In the genomic region with DNA sequence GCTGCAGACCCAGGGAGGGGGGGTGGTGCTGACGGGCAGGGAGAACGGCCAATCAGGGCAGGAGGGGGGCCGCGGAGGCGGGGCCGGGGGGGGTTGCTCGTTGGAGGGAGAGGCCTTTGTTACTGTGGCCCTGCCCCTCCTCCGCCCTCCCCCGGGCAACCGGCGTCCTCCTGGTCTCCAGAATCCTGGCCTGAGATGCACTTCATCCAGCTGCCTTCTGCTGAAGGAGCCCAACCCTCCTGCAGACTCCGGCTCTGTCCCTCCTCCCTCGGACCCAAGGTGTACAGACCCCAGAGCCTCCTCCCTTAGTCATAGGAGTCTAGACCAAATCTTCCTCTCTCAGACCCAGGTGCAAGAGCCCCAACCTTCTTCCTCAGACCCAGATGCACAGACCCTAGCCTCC, we compare ENCODE assay signal across 9 mouse cellular contexts. TPM values are rescaled to one million over a fixed set of nuclear protein-coding genes. Genes with fewer than 3 reads are reported as not detected.
DNase-seq lines count a peak whose midpoint lies in the region; ATAC-seq and TF ChIP-seq lines count a peak whose summit lies in the region.
"Had no signal": no experiment of that assay in that cellular context is flagged by ENCODE, and none has a peak within 500 bp of the region (broad histone marks: within the 10 kb centered on the region; RNA-seq: fewer than 3 reads in every experiment).

No protein-coding gene starts in this region.

- H3K9ac ChIP-seq in CH12.LX (ENCODE audit: insufficient read depth, low read depth) = no peak overlapping the region
- peak overlapping the region; percentile 86 for H3K9ac ChIP-seq in midbrain, embryonic 11.5 days (ENCODE audit: low read length)

- H3K27me3 ChIP-seq in CH12.LX (replicated peaks) = peaks cover 80% of the 10 kb centered on the region
- peaks cover 10% of the 10 kb centered on the region for H3K27me3 ChIP-seq in Patski
- H3K27me3 ChIP-seq in midbrain, embryonic 11.5 days (ENCODE audit: control insufficient read depth, insufficient read depth, low read length) = no peaks in the 10 kb centered on the region
- no peaks in the 10 kb centered on the region for H3K27me3 ChIP-seq in testis, adult 2 months (ENCODE audit: control insufficient read depth, insufficient read depth, low read length)

- no peak for TF ChIP-seq RAD21 in CH12.LX (IDR thresholded peaks at IDR 0.05; ENCODE audit: low read depth, low read length)

- dilution Hi-C loops in CH12.LX (cut with MboI; ENCODE audit: extremely low pct_ligation_motif_present, extremely low pct_unique_long_range_greater_than_20kb, low sequenced_read_pairs) = no loop called here

- peak; percentile 42 for ATAC-seq in Patski
- peak; percentile 93 for ATAC-seq in midbrain, embryonic 11.5 days (ENCODE audit: low FRiP score)

- no peak for TF ChIP-seq CTCF in CH12.LX (conservative IDR thresholded peaks at IDR 0.05 in 1 of 2, IDR thresholded peaks at IDR 0.05 in 1 of 2; ENCODE audit: low read depth in 2 of 2, low read length in 2 of 2)
- TF ChIP-seq CTCF in Patski (IDR thresholded peaks at IDR 0.05) = no peak
- no peak for TF ChIP-seq CTCF in layer of hippocampus, adult 2 months (conservative IDR thresholded peaks at IDR 0.05)
- no peak for TF ChIP-seq CTCF in testis, adult 2 months (IDR thresholded peaks at IDR 0.05; ENCODE audit: control insufficient read depth, insufficient read depth, insufficient replicate concordance, low read depth, low read length)

- no peak overlapping the region for H3K4me3 ChIP-seq in CH12.LX (replicated peaks in 1 of 3; ENCODE audit: low read depth in 2 of 3, low read length in 2 of 3, poor library complexity in 1 of 3)
- peak overlapping the region; percentile 75 for H3K4me3 ChIP-seq in layer of hippocampus, adult 2 months
- H3K4me3 ChIP-seq in midbrain, embryonic 11.5 days (ENCODE audit: low read depth, low read length) = peak overlapping the region; percentile 62
- H3K4me3 ChIP-seq in testis, adult 2 months (ENCODE audit: control insufficient read depth, low read depth, low read length) = peak overlapping the region; percentile 58

- peaks cover 2% of the 10 kb centered on the region for H3K9me3 ChIP-seq in CH12.LX (replicated peaks; ENCODE audit: low read length)
- no peaks in the 10 kb centered on the region for H3K9me3 ChIP-seq in midbrain, embryonic 11.5 days (ENCODE audit: control insufficient read depth, low read length)

- H3K79me2 ChIP-seq in CH12.LX (replicated peaks; ENCODE audit: control insufficient read depth, extremely low read depth, insufficient read depth, poor library complexity, severe bottlenecking) = no peaks in the 10 kb centered on the region

- H3K27ac ChIP-seq in CH12.LX (ENCODE audit: insufficient read depth, low read depth) = no peak overlapping the region
- H3K27ac ChIP-seq in layer of hippocampus, adult 2 months = peak overlapping the region; percentile 95
- H3K27ac ChIP-seq in midbrain, embryonic 11.5 days (ENCODE audit: low read depth, low read length) = peak overlapping the region; percentile 67
- H3K27ac ChIP-seq in testis, adult 2 months (ENCODE audit: control insufficient read depth, insufficient read depth, low read depth, low read length) = peak overlapping the region; percentile 34; the same call in 1 of the 2 replicates

- WGBS in midbrain, embryonic 11.5 days = 0% methylated on average over 6 of the region's 13 CpGs

- DNase-seq in CH12.LX (ENCODE audit: extremely low read depth) = no peak
- DNase-seq in Patski (ENCODE audit: low read depth, low spot score) = no peak
- peak; percentile 81 for DNase-seq in embryo, embryonic 9.5 days (ENCODE audit: extremely low spot score)
- peak; percentile 4 for DNase-seq in heart, adult 8-10 months (ENCODE audit: low spot score)
- peak; percentile 75 to 78 for DNase-seq in layer of hippocampus, adult 2 months (ENCODE audit: low spot score in 2 of 2)
- DNase-seq in midbrain, embryonic 11.5 days (ENCODE audit: low spot score, missing footprints) = peak; percentile 97
- DNase-seq in spleen, adult 18-20 months = no peak

- CTCF ChIA-PET in Patski (lab: Charles Lee) = no interaction called here

- no peak for TF ChIP-seq EP300 in CH12.LX (IDR thresholded peaks at IDR 0.05; ENCODE audit: low read length)

- no peak for TF ChIP-seq POLR2A in CH12.LX (IDR thresholded peaks at IDR 0.05; ENCODE audit: low read depth, low read length)
- no peak for TF ChIP-seq POLR2A in testis, adult 2 months (IDR thresholded peaks at IDR 0.05; ENCODE audit: control insufficient read depth, low read depth, low read length)

- no peaks in the 10 kb centered on the region for H3K36me3 ChIP-seq in CH12.LX (replicated peaks in 1 of 2; ENCODE audit: control insufficient read depth in 1 of 2, insufficient read depth in 1 of 2, low read length in 1 of 2)
- no peaks in the 10 kb centered on the region for H3K36me3 ChIP-seq in midbrain, embryonic 11.5 days (ENCODE audit: control insufficient read depth, insufficient read depth, low read length)
- no peaks in the 10 kb centered on the region for H3K36me3 ChIP-seq in testis, adult 2 months (ENCODE audit: control insufficient read depth, insufficient read depth, low read length)

- POLR2A ChIA-PET in Patski (lab: Charles Lee) = interaction anchor here (0.6 kb wide), 1 partner anchor 312 kb away, joined by 4 read pairs; no protein-coding TSS in a partner anchor

- H3K4me2 ChIP-seq in CH12.LX (ENCODE audit: insufficient read depth, low read depth, poor library complexity, severe bottlenecking) = peak overlapping the region; percentile 51
- H3K4me2 ChIP-seq in midbrain, embryonic 11.5 days = peak overlapping the region; percentile 75

- peaks cover 0 to 9% of the 10 kb centered on the region in 2 experiments; a peak in 1 of 4 replicates for H3K4me1 ChIP-seq in CH12.LX (ENCODE audit: control insufficient read depth in 1 of 2, insufficient read depth in 2 of 2)
- no peaks in the 10 kb centered on the region; the same call in 1 of the 2 replicates for H3K4me1 ChIP-seq in midbrain, embryonic 11.5 days (ENCODE audit: control insufficient read depth, insufficient read depth, low read length)
- H3K4me1 ChIP-seq in testis, adult 2 months (ENCODE audit: control insufficient read depth, insufficient read depth, low read length) = peaks cover 16% of the 10 kb centered on the region

- in situ Hi-C loops in CH12.LX (cut with MboI; ENCODE audit: low pct_ligation_motif_present, low pct_unique_long_range_greater_than_20kb, low sequenced_read_pairs) (loop anchor here (25.0 kb wide), 1 partner anchor 297 kb away; a partner anchor contains a TSS), Patski (cut with MboI; ENCODE audit: low pct_unique_long_range_greater_than_20kb) (no loop called here)

TF ChIP-seq in CH12.LX, 34 proteins besides CTCF, POLR2A, EP300 and RAD21:
- no peak for TF ChIP-seq MAFK (IDR thresholded peaks at IDR 0.05; ENCODE audit: insufficient replicate concordance, low read length)
- no peak for TF ChIP-seq USF1 (IDR thresholded peaks at IDR 0.05; ENCODE audit: low read depth, low read length)
- TF ChIP-seq ZNF384 (IDR thresholded peaks at IDR 0.05; ENCODE audit: low read depth, low read length) = no peak
- no peak for TF ChIP-seq ZC3H11A (IDR thresholded peaks at IDR 0.05; ENCODE audit: low read depth, low read length)
- TF ChIP-seq GABPA (IDR thresholded peaks at IDR 0.05; ENCODE audit: insufficient replicate concordance, low read depth, low read length) = no peak
- no peak for TF ChIP-seq PAX5 (IDR thresholded peaks at IDR 0.05; ENCODE audit: low read length)

RNA-seq across cellular contexts. Expression of a gene that starts 0.3 kb away (rescaled TPM):
- total RNA-seq in CH12.LX (2012; rRNA removed) (not detected in 2 replicates), CH12.LX (2014; rRNA removed) (not detected in 2 replicates)
- polyA plus RNA-seq in CH12.LX (2012; ENCODE audit: insufficient read length, low read depth) (not detected in 2 replicates), Patski (2021) (5.7 TPM)
- under 1 TPM; 0.09 to 0.38 (median 0.24) TPM for total RNA-seq in heart, adult 8-10 months (2022)
- total RNA-seq in layer of hippocampus, adult 2 months (2021) = 10 to 100 TPM; 24.8 TPM
- 2.3 and 3.1 TPM in 2 replicates for polyA plus RNA-seq in midbrain, embryonic 11.5 days (2014; fragmentation: Nextera tagmentation; extraction: Ambion mirVana)
- polyA plus RNA-seq in testis, adult 2 months (2012; rRNA removed) = 7.4 and 8.1 TPM in 2 replicates
- total RNA-seq: neutrophil, adult 5-6 weeks had no signal

RNA-seq across cellular contexts. Expression of a gene that starts 15.6 kb away (rescaled TPM):
- total RNA-seq in CH12.LX (2012; rRNA removed) (not detected in 2 replicates), CH12.LX (2014; rRNA removed) (not detected in 2 replicates)
- polyA plus RNA-seq in CH12.LX (2012; ENCODE audit: insufficient read length, low read depth) (not detected in 2 replicates), Patski (2021) (not detected)
- not detected for total RNA-seq in heart, adult 8-10 months (2022)
- not detected for total RNA-seq in layer of hippocampus, adult 2 months (2021)
- polyA plus RNA-seq in midbrain, embryonic 11.5 days (2014; fragmentation: Nextera tagmentation; extraction: Ambion mirVana) = not detected in 2 replicates
- polyA plus RNA-seq in testis, adult 2 months (2012; rRNA removed) = 12.4 and 13.8 TPM in 2 replicates

RNA-seq across cellular contexts. Expression of a gene that starts 27.2 kb away (rescaled TPM):
- total RNA-seq in CH12.LX (2012; rRNA removed) = 0.17 TPM in 2 replicates
- total RNA-seq in CH12.LX (2014; rRNA removed) = 0.12 TPM in 2 replicates
- polyA plus RNA-seq in CH12.LX (2012; ENCODE audit: insufficient read length, low read depth) = 0.99 and 1.8 TPM in 2 replicates
- 4.0 TPM for polyA plus RNA-seq in Patski (2021)
- 1 to 10 TPM in 2 of 4 experiments, under 1 TPM in 2; 0.71 to 4.4 (median 1.6) TPM for total RNA-seq in heart, adult 8-10 months (2022)
- 1 to 10 TPM; 1.5 to 2.2 TPM for total RNA-seq in layer of hippocampus, adult 2 months (2021)
- polyA plus RNA-seq in midbrain, embryonic 11.5 days (2014; fragmentation: Nextera tagmentation; extraction: Ambion mirVana) = 2.2 and 2.4 TPM in 2 replicates
- 10.9 and 12.9 TPM in 2 replicates for polyA plus RNA-seq in testis, adult 2 months (2012; rRNA removed)

RNA-seq across cellular contexts. Expression of a gene that starts 46.3 kb away (rescaled TPM):
- not detected in 2 replicates for total RNA-seq in CH12.LX (2012; rRNA removed)
- 0.39 TPM in 1 of 2 replicates, not detected in the other for total RNA-seq in CH12.LX (2014; rRNA removed)
- polyA plus RNA-seq in CH12.LX (2012; ENCODE audit: insufficient read length, low read depth) = 0.66 TPM in 1 of 2 replicates, not detected in the other
- 0.50 TPM for polyA plus RNA-seq in Patski (2021)
- total RNA-seq in heart, adult 8-10 months (2022) = 1 to 10 TPM in 2 of 4 experiments, under 1 TPM in 2; 0.44 to 1.3 (median 0.94) TPM
- under 1 TPM in 1 of 2 experiments, not detected in 1; 0.90 TPM for total RNA-seq in layer of hippocampus, adult 2 months (2021)
- polyA plus RNA-seq in midbrain, embryonic 11.5 days (2014; fragmentation: Nextera tagmentation; extraction: Ambion mirVana) = 0.46 TPM in 1 of 2 replicates, not detected in the other
- polyA plus RNA-seq in testis, adult 2 months (2012; rRNA removed) = 5.4 and 7.5 TPM in 2 replicates
- total RNA-seq: neutrophil, adult 5-6 weeks had no signal

RNA-seq across cellular contexts. Expression of a gene that starts 46.3 kb away (rescaled TPM):
- total RNA-seq in CH12.LX (2012; rRNA removed) (186 and 201 TPM in 2 replicates), CH12.LX (2014; rRNA removed) (147 and 157 TPM in 2 replicates)
- polyA plus RNA-seq in CH12.LX (2012; ENCODE audit: insufficient read length, low read depth) (201 and 248 TPM in 2 replicates), Patski (2021) (214 TPM)
- 1,000 to 10,000 TPM; 1,243 to 1,357 (median 1,292) TPM for total RNA-seq in heart, adult 8-10 months (2022)
- 10 to 100 TPM; 72.9 to 76.6 TPM for total RNA-seq in layer of hippocampus, adult 2 months (2021)
- 187 and 202 TPM in 2 replicates for polyA plus RNA-seq in midbrain, embryonic 11.5 days (2014; fragmentation: Nextera tagmentation; extraction: Ambion mirVana)
- polyA plus RNA-seq in testis, adult 2 months (2012; rRNA removed) = 50.5 and 51.5 TPM in 2 replicates

Comparison
In these comparisons a context has a peak if more than half of its experiments do, and no peak if none do; other contexts are left out.
1. DNase-seq: peak in embryo, embryonic 9.5 days (single experiment), heart, adult 8-10 months (single experiment), layer of hippocampus, adult 2 months (2 of 2) and midbrain, embryonic 11.5 days (single experiment); none in CH12.LX (single experiment), Patski (single experiment) and spleen, adult 18-20 months (0 of 2).
2. H3K4me3 ChIP-seq: peak in layer of hippocampus, adult 2 months (single experiment), midbrain, embryonic 11.5 days (single experiment) and testis, adult 2 months (single experiment); none in CH12.LX (0 of 3).
3. RNA of a gene that starts 15.6 kb away (polyA plus RNA-seq): 12.4 to 13.8 TPM in testis, adult 2 months; not detected in CH12.LX, not detected in Patski (single experiment) and not detected in midbrain, embryonic 11.5 days; every median in the first group is over 10 times any median in the second.